Mouse (Mus musculus) fibroblast of lung, adult 2 months (primary cell): Measurements from ENCODE around the gene Btbd16.
A peak's percentile ranks its signal among the peaks of the same experiment; 100 is the strongest.

Experiments
- DNase-seq: peaks from one replicate; pipeline ENCODE4 v3.0.0-alpha.2; 2011; ENCODE audit warnings: low read depth

Btbd16 gene

DNA sequence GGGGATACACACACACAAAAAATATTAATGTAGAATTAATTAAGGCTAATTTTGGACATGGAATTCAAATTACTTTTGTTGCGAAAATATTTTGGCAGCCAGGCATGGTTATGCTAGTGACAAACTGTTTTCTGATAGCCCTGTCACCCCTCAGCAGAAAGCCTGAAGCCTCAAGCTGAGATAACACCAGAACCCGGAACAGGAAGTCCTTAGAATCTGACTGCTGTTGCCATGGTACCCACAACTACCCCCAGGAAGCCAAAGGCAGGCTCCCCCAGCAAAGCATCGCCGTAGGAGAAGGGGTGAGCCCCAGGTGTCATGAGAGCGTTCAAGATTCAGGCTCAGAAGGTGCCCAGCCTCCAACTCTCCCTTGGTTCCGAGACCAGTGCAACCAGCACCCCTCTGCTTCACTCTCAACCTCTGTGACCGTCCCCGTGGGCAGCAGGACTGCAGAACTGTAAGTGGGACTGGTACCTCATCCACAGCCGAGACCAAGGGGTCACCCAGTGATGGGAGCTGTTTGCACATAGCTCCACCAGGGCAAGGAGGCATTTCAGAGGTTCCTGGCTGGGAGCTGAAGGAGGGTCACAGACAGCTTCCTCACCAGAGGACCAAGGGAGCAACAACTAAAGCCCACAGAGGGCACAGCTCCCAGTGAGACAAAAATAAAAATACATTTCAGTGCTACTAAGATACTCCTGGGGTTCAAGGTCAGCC lies at the start of gene Btbd16:
Gene Btbd16 (plus strand): TSS at position 156 of the 717 bp plus-strand sequence.
- no peak for DNase-seq

DNA sequence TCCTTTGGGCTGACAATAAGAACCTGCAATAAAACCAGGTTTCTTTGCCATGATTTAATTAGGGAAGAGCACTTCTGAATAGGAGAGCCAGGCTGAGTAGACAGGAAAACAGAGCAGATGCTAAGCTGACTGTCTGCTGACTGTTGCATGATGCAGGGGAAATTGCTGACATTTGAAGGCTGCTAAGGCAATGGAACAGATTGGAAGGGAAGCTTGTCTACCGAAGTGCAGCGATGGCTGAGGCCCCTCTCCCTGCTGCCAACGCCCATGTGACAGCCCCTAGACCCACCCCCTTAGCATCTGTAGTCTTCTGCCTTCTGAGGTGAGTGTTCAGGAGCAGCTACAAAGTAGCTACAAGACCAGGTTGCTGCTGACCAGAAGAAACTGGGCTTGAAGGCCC lies 47.7 kb upstream of the Btbd16 start:
- no peak for DNase-seq

GRCm38 (mm10) chr7:130726724-130727422 lies 47.0 kb upstream of the Btbd16 start:
- no peak for DNase-seq

GRCm38 (mm10) chr7:130727560-130727959 lies 46.3 kb upstream of the Btbd16 start:
- DNase-seq: no peak

GRCm38 (mm10) chr7:130731792-130732191 lies 42.1 kb upstream of the Btbd16 start:
- DNase-seq: no peak

DNA sequence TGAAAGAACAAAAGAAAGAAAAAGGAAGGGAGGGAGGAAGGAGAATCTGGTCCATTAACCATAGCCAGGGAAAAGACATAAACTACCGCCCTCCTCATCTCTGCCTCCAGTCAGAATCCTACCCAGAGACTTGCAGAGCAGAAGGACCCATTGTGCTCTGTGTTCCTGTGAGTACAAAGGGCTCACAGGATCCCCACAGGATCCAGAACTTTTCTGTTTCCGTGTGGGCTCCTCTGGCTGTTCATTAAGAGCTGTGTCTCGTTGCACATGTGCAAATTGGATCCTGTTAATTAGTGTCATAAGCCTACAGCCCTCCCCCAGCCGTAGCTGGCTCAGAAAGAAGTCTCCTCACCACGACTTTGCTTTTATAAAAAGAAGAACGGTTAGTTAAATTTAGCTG lies 41.0 kb upstream of the Btbd16 start:
- no peak for DNase-seq

DNA sequence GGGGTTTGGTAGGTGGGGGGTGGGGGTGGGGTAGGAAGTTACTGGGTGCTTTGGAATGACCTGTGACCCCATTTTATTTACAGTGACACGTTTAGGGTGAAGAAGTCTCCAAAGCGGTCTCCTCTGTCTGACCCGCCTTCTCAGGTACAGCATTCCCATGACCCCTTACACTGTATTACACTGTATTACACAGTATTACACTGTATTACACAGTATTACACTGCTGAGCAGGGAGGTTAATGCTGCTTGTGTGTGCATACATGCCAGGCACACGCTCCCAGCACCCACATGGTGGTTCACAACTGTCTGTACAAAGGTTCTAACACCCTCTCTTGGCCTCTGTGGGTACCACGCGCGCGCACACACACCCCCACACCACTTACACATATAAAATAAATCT lies 40.4 kb upstream of the Btbd16 start:
- DNase-seq: no peak

GRCm38 (mm10) chr7:130734195-130734787 lies 39.6 kb upstream of the Btbd16 start:
- no peak for DNase-seq

- no peak for DNase-seq
Observed at GRCm38 (mm10) chr7:130741099-130741498, 32.8 kb upstream of the Btbd16 start.

DNA sequence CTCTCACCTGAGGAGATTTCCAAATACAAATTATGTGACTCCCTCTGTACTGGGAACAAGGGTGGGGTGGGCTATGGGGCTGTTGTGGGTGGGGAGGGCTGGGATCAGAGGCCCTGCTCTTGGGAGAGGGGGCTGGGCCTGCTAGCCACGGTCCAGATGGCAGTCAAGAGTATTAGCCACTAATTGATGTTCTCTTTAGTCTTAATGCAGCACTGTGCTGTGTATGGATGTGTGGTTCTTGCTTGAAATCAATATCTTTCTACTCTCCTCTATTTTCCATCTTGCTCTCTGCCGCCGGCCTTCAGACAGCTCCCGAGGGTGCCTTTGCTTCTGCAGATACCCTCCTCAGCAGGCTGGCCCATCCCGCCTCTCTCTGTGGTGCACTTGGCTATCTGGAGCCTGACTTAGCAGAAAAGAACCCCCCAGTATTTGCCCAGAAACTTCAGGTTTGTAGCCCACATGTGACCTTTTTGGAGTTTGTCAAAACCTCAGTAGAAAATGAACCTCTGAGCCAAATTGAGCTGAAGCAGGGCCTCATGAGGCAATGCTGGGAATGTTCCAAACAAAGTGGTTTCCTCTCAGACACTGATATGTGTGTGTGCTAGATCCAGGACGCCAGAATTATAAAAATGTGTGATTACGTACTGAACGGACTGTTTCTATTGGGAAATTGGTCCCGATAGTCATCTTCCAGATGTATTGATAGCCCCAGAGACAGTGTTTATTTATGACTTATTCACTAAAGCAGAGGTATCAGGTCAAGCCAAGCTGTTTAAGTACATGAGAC lies 30.4 kb upstream of the Btbd16 start:
- DNase-seq: peak; percentile 73

DNA sequence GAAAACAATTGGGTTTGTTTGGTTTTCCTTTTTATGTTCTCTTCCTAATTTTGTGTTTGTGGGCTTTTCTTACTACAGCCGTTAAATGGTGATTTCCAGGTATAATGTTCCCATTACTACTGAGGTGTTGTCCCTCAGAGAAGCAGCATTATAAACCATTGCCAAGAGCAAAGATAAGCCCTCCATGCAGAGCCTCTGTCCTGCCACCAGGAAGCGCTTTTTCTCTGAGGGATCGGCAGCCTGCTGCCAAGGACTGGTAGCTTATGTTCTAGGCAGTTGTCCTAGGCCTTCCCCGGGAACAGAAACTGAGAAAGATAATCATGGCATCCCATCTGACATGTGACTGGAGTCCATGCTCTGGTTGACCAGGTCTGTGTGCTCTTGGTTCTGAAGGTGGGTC lies 24.7 kb upstream of the Btbd16 start:
- DNase-seq: no peak

DNA sequence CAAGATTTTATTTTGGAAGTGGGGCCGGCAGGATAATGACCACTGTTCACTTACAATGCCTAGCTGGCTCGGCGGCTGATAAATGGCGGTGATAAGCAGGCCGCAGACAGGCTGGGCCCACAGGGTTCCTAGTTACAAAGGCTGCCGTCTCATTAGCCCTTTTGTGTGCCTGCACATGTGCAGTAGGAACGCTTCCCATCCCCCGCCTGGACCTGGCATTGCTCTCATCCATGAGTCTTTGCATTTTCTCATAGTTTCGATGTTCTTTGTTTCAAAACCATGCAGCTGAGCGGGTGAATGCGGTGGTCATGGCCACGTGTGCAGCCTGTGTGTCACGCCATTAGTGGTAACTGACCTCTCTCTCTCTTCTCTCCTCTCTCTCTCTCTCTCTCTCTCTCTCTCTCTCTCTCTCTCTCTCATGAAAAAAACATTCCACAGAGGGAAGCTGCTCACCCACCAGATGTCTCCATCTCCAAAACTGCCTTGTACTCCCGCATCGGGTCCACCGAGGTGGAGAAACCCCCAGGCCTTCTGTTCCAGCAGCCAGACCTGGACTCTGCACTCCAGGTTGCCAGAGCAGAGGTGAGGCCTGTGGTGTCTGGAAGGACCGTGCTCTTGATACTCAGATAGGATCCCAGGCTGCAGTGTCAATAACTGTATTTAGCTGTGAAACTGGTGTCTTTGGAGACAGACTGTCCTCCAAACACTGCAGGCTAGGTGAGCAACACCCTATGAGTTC lies 22.9 kb upstream of the Btbd16 start:
- DNase-seq: no peak

GRCm38 (mm10) chr7:130751678-130752077 lies 22.2 kb upstream of the Btbd16 start:
- no peak for DNase-seq

DNA sequence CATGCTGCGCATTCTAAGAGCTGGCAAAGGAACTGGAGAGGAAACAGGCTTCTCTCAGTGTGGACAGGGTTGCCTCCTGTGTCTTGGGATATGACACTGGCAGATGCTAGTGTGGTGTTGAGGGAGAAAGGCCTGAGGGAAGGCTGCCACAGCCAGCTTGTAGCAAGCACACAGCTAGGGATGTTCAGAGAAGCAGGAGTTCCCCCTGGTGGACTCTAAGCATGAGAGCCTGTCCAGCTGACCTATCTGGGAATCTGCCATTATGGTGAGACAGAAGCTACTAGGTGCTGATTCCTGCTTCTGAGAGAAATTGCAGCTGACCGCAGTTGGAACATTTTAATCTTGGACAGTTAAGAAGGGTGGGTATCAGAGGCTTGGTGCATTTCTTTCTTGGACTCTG lies 19.1 kb upstream of the Btbd16 start:
- peak; percentile 36 for DNase-seq

GRCm38 (mm10) chr7:130756343-130756835 lies 17.5 kb upstream of the Btbd16 start:
- no peak for DNase-seq

- DNase-seq: no peak
Observed at GRCm38 (mm10) chr7:130757326-130757865, 16.5 kb upstream of the Btbd16 start.

GRCm38 (mm10) chr7:130762071-130762897 lies 11.6 kb upstream of the Btbd16 start:
- DNase-seq: peak; percentile 57

DNA sequence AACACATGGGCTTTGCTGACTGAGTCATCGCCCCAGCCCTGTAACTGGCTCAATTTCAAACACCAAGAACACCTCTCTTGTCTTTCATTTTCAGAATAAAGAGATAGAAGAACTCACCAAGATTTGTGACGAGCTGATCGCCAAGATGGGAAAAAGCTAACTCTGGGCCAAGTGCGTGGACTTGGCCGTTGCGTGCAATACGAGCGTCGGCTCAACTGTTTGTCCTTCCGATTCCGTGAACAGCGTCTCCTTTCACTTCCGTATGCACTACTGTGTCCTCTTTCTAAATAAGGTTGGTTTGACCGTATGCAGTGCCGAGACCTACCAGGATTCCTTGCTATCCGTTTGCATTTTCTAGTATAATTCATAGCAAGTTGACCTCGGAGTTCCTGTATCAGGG lies 9.7 kb upstream of the Btbd16 start:
- no peak for DNase-seq

DNA sequence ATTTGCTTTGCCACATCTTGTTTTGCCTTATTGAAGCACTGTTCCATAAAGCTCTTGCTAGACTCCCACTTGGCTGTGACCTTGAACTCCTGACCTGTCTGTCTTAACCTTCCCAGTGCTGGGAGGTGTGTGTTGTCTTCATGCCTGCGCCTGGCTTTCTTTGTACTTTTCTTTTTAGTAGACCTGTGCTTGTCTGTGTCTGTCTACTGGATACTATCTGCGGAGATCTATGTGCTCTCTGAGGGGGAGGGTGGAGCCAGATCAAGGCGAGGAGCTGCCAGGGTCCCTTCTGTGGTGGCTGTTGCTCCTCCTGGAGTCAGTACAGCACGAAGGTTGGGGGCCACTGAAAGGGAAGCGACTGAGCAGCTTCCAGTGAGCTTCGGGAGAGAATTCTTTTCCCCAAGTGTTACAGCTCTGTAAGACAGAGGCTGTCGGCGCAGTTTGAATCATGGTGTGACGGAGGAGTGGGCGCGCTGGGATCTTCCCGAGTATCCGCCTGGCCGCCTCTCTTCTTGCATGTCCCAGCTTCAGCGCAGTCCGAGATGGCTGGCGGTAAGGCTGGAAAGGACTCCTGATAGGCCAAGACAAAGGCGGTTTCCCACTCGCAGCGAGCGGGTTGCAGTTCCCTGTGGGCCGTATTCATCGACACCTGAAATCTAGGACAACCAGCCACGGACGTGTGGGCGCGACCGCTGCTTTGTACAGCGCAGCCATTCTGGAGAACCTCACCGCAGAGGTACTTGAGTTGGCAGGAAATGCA lies 7.3 kb upstream of the Btbd16 start:
- no peak for DNase-seq

DNA sequence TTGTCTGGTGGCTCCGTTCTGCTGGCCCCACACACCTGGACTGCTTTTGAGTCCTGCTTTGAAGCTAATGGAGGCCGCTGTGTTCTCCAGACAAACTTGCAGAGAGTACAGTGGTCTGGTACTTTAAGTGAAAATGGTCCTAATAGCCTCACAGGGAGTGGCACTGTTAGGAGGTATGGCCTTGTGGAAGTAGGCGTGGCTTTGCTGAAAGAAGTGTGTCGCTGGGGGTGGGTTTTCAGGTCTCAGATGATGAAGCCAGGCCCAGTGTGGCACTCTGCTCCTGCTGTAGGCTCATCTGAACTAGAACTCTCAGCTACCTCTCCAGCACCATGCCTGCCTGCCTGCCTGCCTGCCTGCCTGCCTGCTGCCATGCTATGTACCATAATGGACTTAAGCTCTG lies 5.7 kb upstream of the Btbd16 start:
- DNase-seq: no peak
